Mouse (Mus musculus) midbrain, embryonic 11.5 days (tissue): ENCODE measurements around the gene Ehd1. TPM values are rescaled to one million over a fixed set of nuclear protein-coding genes. Genes with fewer than 3 reads are reported as not detected.
"Not testable (repeated sequence)": the region's sequence is repeated elsewhere in the genome, so short reads cannot be mapped to it uniquely, and the experiment has no call there.

Source experiments
- ATAC-seq: fragments of 200-750 bp; cut with Nextera tagmentation; 2 replicates; pipeline ENCODE4 v1.8.0; 2017; ENCODE audit warnings: moderate TSS enrichment, moderate library complexity; ENCODE audit not compliant: low FRiP score
- DNase-seq: peaks from one replicate; pipeline ENCODE4 v3.0.0; 2015; ENCODE audit warnings: low spot score; ENCODE audit errors: missing footprints
- H3K27ac ChIP-seq: fragments of 300-500 bp; sonication (generic); 2 replicates; pipeline ENCODE4 v1.5.1; 2014; ENCODE audit warnings: low read depth, low read length
- H3K27me3 ChIP-seq: fragments of 300-500 bp; sonication (generic); 2 replicates; pipeline ENCODE4 v1.6.1; 2014; ENCODE audit warnings: mild to moderate bottlenecking, low read length, moderate library complexity, mixed read lengths; ENCODE audit not compliant: control insufficient read depth, insufficient read depth
- H3K36me3 ChIP-seq: fragments of 300-500 bp; sonication (generic); 2 replicates; pipeline ENCODE4 v1.6.1; 2014; ENCODE audit warnings: mild to moderate bottlenecking, low read length, moderate library complexity, mixed read lengths; ENCODE audit not compliant: control insufficient read depth, insufficient read depth
- H3K4me1 ChIP-seq: fragments of 300-500 bp; sonication (generic); 2 replicates; pipeline ENCODE4 v1.6.1; 2014; ENCODE audit warnings: low read length; ENCODE audit not compliant: control insufficient read depth, insufficient read depth
- H3K4me2 ChIP-seq: fragments of 300-500 bp; sonication (generic); 2 replicates; pipeline ENCODE4 v1.6.1; 2014; ENCODE audit warnings: mild to moderate bottlenecking, moderate library complexity
- H3K4me3 ChIP-seq: fragments of 300-500 bp; sonication (generic); 2 replicates; pipeline ENCODE4 v1.5.1; 2014; ENCODE audit warnings: low read depth, low read length
- H3K9ac ChIP-seq: fragments of 300-500 bp; sonication (generic); 2 replicates; pipeline ENCODE4 v1.6.1; 2014; ENCODE audit warnings: low read length
- H3K9me3 ChIP-seq: fragments of 300-500 bp; sonication (generic); 2 replicates; pipeline ENCODE4 v1.6.1; 2016; ENCODE audit warnings: low read length; ENCODE audit not compliant: control insufficient read depth
- WGBS: fragments of 180-500 bp; shearing (Covaris S2); extraction: QIAGEN DNeasy Blood & Tissue Kit; methylation state at CpG from one replicate; pipeline ENCODE4 v1.1.7; 2014; 5-methylcytosine and 5-hydroxymethylcytosine counted together
- polyA plus RNA-seq: library from polyadenylated mRNA; unstranded; fragments of >200 nt; fragmentation: Nextera tagmentation; extraction: Ambion mirVana; gene quantifications from 2 replicates; pipeline ENCODE4 v1.2.1, GENCODE M21; 2014

Gene Ehd1
- polyA plus RNA-seq, 1 experiment from 2014 or later, result 68.2 TPM

DNA sequence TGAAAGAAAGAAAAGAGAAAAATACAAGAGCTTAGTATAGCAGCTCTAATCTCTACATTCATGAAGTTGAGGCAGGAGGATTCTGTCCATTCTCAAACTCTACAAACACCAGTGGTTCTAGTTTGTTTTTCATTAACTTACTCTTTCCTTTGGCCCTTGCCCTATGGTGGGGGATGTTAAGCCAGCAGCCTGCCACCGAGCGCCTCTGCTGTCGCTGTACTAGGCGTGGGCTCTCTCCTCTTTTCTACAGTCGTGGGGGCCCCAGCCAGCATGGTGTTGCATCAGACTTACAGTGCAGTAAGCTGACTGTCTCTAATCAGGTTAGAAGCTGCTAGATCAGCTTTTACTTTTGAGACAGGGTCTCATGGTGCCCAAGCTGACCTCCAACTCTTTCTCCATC is 6.5 kb downstream of the Ehd1 start:
- Histone ChIP-seq H3K27ac (no peak overlapping the region), H3K27me3 (no peaks in the 10 kb centered on the region), H3K4me3 (no peak overlapping the region), H3K4me1 (peaks cover 13% of the 10 kb centered on the region), H3K9me3 (no peaks in the 10 kb centered on the region), H3K4me2 (no peak overlapping the region), H3K36me3 (peaks cover 19% of the 10 kb centered on the region), H3K9ac (no peak overlapping the region)
- DNase-seq, result no peak
- WGBS, result 82% methylated on average over 5 of the region's 5 CpGs
- ATAC-seq, result no peak

DNA sequence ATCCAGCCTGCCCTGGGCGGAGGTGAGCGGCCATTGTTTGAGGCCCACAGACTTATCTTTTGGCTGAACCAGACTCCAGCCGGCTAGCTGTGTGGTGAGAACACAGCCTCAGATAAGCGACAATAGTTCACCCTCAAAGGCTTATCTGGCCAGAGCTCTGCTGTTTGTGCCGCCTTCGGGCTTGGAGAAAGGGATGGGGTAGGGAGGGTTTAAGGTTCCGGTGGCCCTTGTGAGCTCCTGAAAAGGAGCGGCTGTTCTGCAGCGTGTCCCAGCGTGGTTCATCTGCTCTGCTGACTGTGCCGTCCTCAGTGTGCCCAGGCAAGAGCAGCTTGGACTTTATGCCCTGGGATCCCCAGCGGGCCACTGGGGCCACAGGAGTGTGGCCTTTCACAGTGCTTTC is 8.0 kb downstream of the Ehd1 start:
- DNase-seq, result no peak
- no peak for ATAC-seq
- H3K27ac ChIP-seq, result no peak overlapping the region
- no peaks in the 10 kb centered on the region; the same call in 1 of the 2 replicates for H3K4me1 ChIP-seq
- WGBS, result 87% methylated on average over 12 of the region's 12 CpGs
- H3K9me3 ChIP-seq, result no peaks in the 10 kb centered on the region
- H3K9ac ChIP-seq, result no peak overlapping the region
- H3K4me2 ChIP-seq, result no peak overlapping the region
- peaks cover 19% of the 10 kb centered on the region for H3K36me3 ChIP-seq
- H3K4me3 ChIP-seq, result no peak overlapping the region
- H3K27me3 ChIP-seq, result no peaks in the 10 kb centered on the region

- Histone ChIP-seq H3K9ac (no peak overlapping the region), H3K4me1 (no peaks in the 10 kb centered on the region), H3K27ac (no peak overlapping the region), H3K27me3 (no peaks in the 10 kb centered on the region), H3K9me3 (no peaks in the 10 kb centered on the region), H3K36me3 (peaks cover 19% of the 10 kb centered on the region), H3K4me2 (no peak overlapping the region), H3K4me3 (no peak overlapping the region)
- DNase-seq (no peak), ATAC-seq (no peak)
- 89% methylated on average over 8 of the region's 8 CpGs for WGBS
Observed at GRCm38 (mm10) chr19:6285226-6285625, 8.7 kb downstream of the Ehd1 start.

DNA sequence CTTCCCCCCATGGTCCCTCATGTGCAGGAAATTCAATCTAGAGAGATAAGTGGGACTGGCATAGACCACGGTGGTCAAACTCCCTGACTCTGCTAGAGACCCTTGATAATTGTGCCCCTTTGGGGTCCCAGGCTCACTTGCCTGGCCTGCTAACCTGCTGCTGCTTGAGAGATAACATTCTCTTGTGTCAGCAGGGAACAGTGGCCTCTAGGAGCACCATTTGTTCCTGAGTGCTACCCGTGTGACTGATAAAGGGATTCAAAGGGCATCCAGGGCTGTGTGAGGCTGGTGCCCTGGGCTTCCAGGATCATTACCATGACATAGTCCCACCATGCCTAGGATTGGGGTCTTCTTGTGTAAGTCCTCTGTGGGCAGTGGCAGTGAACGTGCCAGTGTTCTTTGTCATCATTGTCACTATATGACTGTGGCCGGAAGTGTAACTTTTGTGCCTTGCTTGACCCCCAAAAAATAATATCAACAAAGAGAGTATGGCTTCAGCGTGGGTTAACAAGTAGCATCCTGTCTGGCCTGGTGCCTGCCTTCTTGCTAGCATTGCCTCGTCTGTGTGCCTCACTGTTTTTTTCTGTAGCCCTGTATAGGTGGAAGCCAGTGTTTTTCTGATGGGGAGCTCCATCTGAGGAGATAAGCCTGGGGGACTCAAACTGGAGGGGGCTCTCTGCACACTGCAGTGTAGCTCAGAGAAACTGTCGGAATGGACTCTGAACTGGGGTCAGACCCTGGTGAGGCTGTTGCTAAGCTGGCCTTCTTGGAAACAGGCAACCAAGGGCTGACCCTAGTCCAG is 9.3 kb downstream of the Ehd1 start:
- Histone ChIP-seq H3K4me3 (no peak overlapping the region), H3K27me3 (no peaks in the 10 kb centered on the region), H3K9ac (no peak overlapping the region), H3K36me3 (peaks cover 19% of the 10 kb centered on the region), H3K4me2 (no peak overlapping the region), H3K4me1 (no peaks in the 10 kb centered on the region), H3K27ac (no peak overlapping the region), H3K9me3 (no peaks in the 10 kb centered on the region)
- WGBS, result 90% methylated on average over 7 of the region's 7 CpGs
- DNase-seq, result no peak
- ATAC-seq, result no peak

DNA sequence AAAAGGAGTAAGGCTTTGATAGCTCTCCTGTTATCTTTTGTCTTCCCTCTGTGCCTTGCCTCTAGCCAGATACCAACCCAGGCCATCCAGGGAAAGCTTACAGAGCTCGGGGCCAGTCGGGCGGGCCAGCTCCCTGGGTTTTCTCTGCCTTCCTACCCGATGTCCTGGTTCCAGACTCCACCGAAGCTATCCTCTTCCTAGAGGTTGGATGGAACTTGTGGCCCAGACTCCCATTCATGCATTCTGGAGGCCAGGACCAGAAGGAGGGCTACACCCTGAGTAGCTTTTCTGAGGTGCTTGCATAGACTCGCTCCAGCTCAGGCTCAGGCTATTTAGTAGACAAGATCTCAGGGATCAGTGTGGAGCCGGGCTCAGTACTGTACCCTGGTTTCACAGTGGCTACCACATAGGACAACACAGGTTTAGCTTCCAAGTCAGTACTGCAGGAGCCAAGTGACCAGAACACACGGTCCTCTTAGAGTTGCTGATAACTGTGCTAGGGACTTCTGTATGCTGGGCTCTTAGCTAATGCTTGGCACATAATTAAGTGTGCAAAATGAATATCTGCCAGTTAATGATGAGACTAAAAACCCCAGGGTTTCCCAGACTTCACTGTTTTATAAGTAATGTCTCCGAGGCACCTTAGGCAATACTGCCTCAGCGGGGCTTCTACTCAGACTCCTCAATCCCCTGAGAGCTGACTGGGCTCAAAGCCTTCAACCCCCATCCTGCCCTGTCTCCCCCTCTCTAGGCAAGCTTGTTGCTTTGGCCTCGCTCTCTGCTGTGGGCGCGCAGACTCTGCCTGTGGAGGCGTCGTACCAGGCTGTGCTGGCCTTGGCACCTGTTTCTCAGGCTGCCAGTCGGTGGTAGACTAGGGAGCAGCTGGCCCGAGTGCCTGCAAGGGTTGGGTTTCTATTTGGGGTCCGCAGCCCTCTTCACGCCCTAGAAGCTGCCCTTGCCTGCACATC is 10.2 kb downstream of the Ehd1 start:
- Histone ChIP-seq H3K9me3 (no peaks in the 10 kb centered on the region), H3K4me3 (no peak overlapping the region), H3K27me3 (no peaks in the 10 kb centered on the region), H3K36me3 (peaks cover 16% of the 10 kb centered on the region), H3K9ac (no peak overlapping the region), H3K4me2 (no peak overlapping the region), H3K4me1 (no peaks in the 10 kb centered on the region), H3K27ac (no peak overlapping the region)
- 92% methylated on average over 19 of the region's 19 CpGs for WGBS
- ATAC-seq (no peak), DNase-seq (no peak)

- ATAC-seq (no peak), DNase-seq (no peak)
- H3K9me3 ChIP-seq, result no peaks in the 10 kb centered on the region
- 89% methylated on average over 13 of the region's 13 CpGs for WGBS
- no peak overlapping the region for H3K9ac ChIP-seq
- H3K4me2 ChIP-seq, result no peak overlapping the region
- H3K27me3 ChIP-seq, result no peaks in the 10 kb centered on the region
- H3K36me3 ChIP-seq, result peaks cover 10% of the 10 kb centered on the region
- no peaks in the 10 kb centered on the region for H3K4me1 ChIP-seq
- H3K27ac ChIP-seq, result no peak overlapping the region
- no peak overlapping the region for H3K4me3 ChIP-seq
Observed at GRCm38 (mm10) chr19:6288236-6288894, 11.8 kb downstream of the Ehd1 start.

GRCm38 (mm10) chr19:6289696-6290238 is 13.2 kb downstream of the Ehd1 start:
- Histone ChIP-seq H3K9ac (no peak overlapping the region), H3K4me3 (no peak overlapping the region), H3K27me3 (no peaks in the 10 kb centered on the region), H3K4me2 (no peak overlapping the region), H3K27ac (no peak overlapping the region), H3K9me3 (no peaks in the 10 kb centered on the region), H3K36me3 (peaks cover 11% of the 10 kb centered on the region), H3K4me1 (no peaks in the 10 kb centered on the region)
- WGBS, result 92% methylated on average over 14 of the region's 14 CpGs
- DNase-seq (no peak), ATAC-seq (no peak)

GRCm38 (mm10) chr19:6290720-6291116 is 14.2 kb downstream of the Ehd1 start:
- H3K4me2 ChIP-seq, H3K27ac ChIP-seq, H3K4me3 ChIP-seq, H3K9me3 ChIP-seq, ATAC-seq, H3K4me1 ChIP-seq, H3K36me3 ChIP-seq, H3K27me3 ChIP-seq, H3K9ac ChIP-seq, DNase-seq: not testable (repeated sequence)
- 94% methylated on average over 5 of the region's 6 CpGs for WGBS
